In the genomic region with DNA sequence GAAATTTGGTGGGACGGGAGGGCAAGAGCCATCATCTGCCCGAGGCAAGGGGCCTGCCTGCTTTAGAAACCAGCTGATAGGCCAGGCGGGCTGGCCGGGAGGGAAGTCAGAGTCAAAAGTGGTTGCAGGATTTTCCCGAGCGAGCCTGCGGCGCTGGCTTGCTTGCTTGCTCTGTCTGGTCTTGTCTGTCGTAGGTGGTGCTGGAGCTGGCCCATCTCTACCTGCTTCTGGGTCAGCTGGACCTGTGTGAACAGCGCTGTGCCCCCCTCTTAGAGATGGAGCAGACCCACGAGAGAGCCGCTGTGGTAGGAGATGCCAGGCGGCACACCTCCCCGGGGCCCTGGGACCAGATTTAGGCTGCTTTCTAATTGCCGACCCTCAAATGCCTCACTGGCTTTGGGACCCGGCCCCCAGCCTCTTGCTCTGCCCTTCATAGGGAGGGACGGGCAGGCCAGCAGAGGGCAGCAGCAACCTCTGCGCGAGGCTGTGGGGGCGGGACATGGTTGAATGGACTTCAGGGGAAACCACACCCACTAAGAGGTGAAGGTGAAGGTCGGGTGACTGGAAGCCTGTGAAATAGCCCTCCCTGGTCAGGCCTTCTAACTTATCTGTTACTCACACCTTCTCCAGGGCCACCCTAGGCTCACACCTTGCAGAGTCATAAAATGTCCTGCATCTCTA, we compare ENCODE assay signal across 8 mouse cellular contexts. TPM values are rescaled to one million over a fixed set of nuclear protein-coding genes. Genes with fewer than 3 reads are reported as not detected.
A peak's percentile ranks its signal among the peaks of the same experiment; 100 is the strongest.
DNase-seq lines count a peak whose midpoint lies in the region; ATAC-seq and TF ChIP-seq lines count a peak whose summit lies in the region.

No protein-coding gene starts in this region.

- peak; percentile 49 for DNase-seq in right cerebral cortex, postnatal 4 days
- no peak for DNase-seq in right cerebral cortex, postnatal 10 days (ENCODE audit: low spot score in 2 of 2)
- DNase-seq in heart, adult 8-10 months (ENCODE audit: low spot score): peak; percentile 69
- peak; percentile 83 for DNase-seq in kidney, adult 2 months
- DNase-seq in lung, postnatal 0 days (ENCODE audit: low spot score): peak; percentile 92
- DNase-seq in spleen, adult 18-20 months: peak; percentile 71 to 79
- no peak for DNase-seq in frontal cortex, postnatal 14 days (ENCODE audit: low spot score in 2 of 2)

- no peaks in the 10 kb centered on the region for H3K4me1 ChIP-seq in cortical plate, adult 2 months (ENCODE audit: control insufficient read depth, insufficient read depth, low read length)
- H3K4me1 ChIP-seq in kidney, adult 2 months (ENCODE audit: control insufficient read depth, insufficient read depth, low read length): no peaks in the 10 kb centered on the region
- 0 out of 2 replicates have a peak, but pooled peaks cover 5% of the 10 kb centered on the region for H3K4me1 ChIP-seq in lung, postnatal 0 days (ENCODE audit: insufficient read depth, low read depth, low read length)

- no peak overlapping the region for H3K9ac ChIP-seq in lung, postnatal 0 days (replicated peaks; ENCODE audit: low read depth)

- TF ChIP-seq EP300 in lung, postnatal 0 days (IDR thresholded peaks at IDR 0.05): no peak

- 22% methylated on average over 21 of the region's 21 CpGs for WGBS in kidney, adult 2 months
- WGBS in lung, postnatal 0 days: 18% methylated on average over 21 of the region's 21 CpGs

- no peak for TF ChIP-seq POLR2A in cortical plate, adult 2 months (IDR thresholded peaks at IDR 0.05; ENCODE audit: extremely low read depth, insufficient read depth, low read length)
- no peak for TF ChIP-seq POLR2A in kidney, adult 2 months (IDR thresholded peaks at IDR 0.05; ENCODE audit: low read depth, low read length)

- no peaks in the 10 kb centered on the region for H3K9me3 ChIP-seq in lung, postnatal 0 days (ENCODE audit: low read length)

- no peak overlapping the region for H3K27ac ChIP-seq in cortical plate, adult 2 months (ENCODE audit: insufficient read depth, low read length)
- H3K27ac ChIP-seq in kidney, adult 2 months (ENCODE audit: insufficient read depth, low read depth, low read length): no peak overlapping the region
- H3K27ac ChIP-seq in lung, postnatal 0 days (ENCODE audit: low read length): no peak overlapping the region

- H3K36me3 ChIP-seq in kidney, adult 2 months (ENCODE audit: control insufficient read depth, insufficient read depth, low read length): no peaks in the 10 kb centered on the region
- H3K36me3 ChIP-seq in lung, postnatal 0 days (ENCODE audit: insufficient read depth, low read length): no peaks in the 10 kb centered on the region

- peak; percentile 54 for TF ChIP-seq CTCF in cortical plate, adult 2 months (IDR thresholded peaks at IDR 0.05; ENCODE audit: extremely low read depth, insufficient read depth, low read length)
- TF ChIP-seq CTCF in kidney, adult 2 months (conservative IDR thresholded peaks at IDR 0.05; ENCODE audit: insufficient read depth, insufficient read length, low read depth, low read length): peak; percentile 86
- TF ChIP-seq CTCF in lung, postnatal 0 days (IDR thresholded peaks at IDR 0.05): peak; percentile 96

- ATAC-seq in lung, postnatal 0 days: peak; percentile 81

- no peak overlapping the region for H3K4me3 ChIP-seq in cortical plate, adult 2 months (ENCODE audit: insufficient read depth, low read length)
- H3K4me3 ChIP-seq in kidney, adult 2 months (ENCODE audit: insufficient read depth, low read depth, low read length): no peak overlapping the region
- no peak overlapping the region for H3K4me3 ChIP-seq in lung, postnatal 0 days (ENCODE audit: low read depth, low read length)

- peak overlapping the region; percentile 39 for H3K4me2 ChIP-seq in lung, postnatal 0 days (replicated peaks; ENCODE audit: low read depth, low read length)

- H3K27me3 ChIP-seq in kidney, adult 2 months (replicated peaks; ENCODE audit: control insufficient read depth, insufficient read depth, low read length): no peaks in the 10 kb centered on the region
- H3K27me3 ChIP-seq in lung, postnatal 0 days (replicated peaks; ENCODE audit: insufficient read depth, low read length): no peaks in the 10 kb centered on the region

RNA-seq across cellular contexts. Expression of a gene that starts 21.3 kb away (rescaled TPM):
- polyA plus RNA-seq in cortical plate, adult 2 months (2012; rRNA removed): 14.8 and 21.3 TPM in 2 replicates
- 10 to 100 TPM; 10.9 to 32.1 (median 16.1) TPM for total RNA-seq in heart, adult 8-10 months (2022)
- polyA plus RNA-seq in kidney, adult 2 months (2012; rRNA removed): 14.8 and 24.2 TPM in 2 replicates
- polyA plus RNA-seq in lung, postnatal 0 days (2015; fragmentation: Nextera tagmentation; extraction: Ambion mirVana): 9.4 and 10.5 TPM in 2 replicates

RNA-seq across cellular contexts. Expression of a gene that starts 25.7 kb away (rescaled TPM):
- 0.26 and 0.63 TPM in 2 replicates for polyA plus RNA-seq in cortical plate, adult 2 months (2012; rRNA removed)
- under 1 TPM in 1 of 4 experiments, not detected in 3; 0.09 TPM for total RNA-seq in heart, adult 8-10 months (2022)
- 0.06 and 0.07 TPM in 2 replicates for polyA plus RNA-seq in kidney, adult 2 months (2012; rRNA removed)
- polyA plus RNA-seq in lung, postnatal 0 days (2015; fragmentation: Nextera tagmentation; extraction: Ambion mirVana): 1.8 and 2.3 TPM in 2 replicates

RNA-seq across cellular contexts. Expression of a gene that starts 25.8 kb away (rescaled TPM):
- polyA plus RNA-seq in cortical plate, adult 2 months (2012; rRNA removed): 20.0 and 20.6 TPM in 2 replicates
- 10 to 100 TPM; 35.0 to 41.4 (median 37.9) TPM for total RNA-seq in heart, adult 8-10 months (2022)
- 17.8 and 20.7 TPM in 2 replicates for polyA plus RNA-seq in kidney, adult 2 months (2012; rRNA removed)
- 16.5 and 16.7 TPM in 2 replicates for polyA plus RNA-seq in lung, postnatal 0 days (2015; fragmentation: Nextera tagmentation; extraction: Ambion mirVana)

Comparison
In these comparisons a context has a peak if more than half of its experiments do, and no peak if none do; other contexts are left out.
1. DNase-seq: peak in right cerebral cortex, postnatal 4 days (single experiment), heart, adult 8-10 months (single experiment), kidney, adult 2 months (single experiment), lung, postnatal 0 days (single experiment) and spleen, adult 18-20 months (2 of 2); none in right cerebral cortex, postnatal 10 days (0 of 2) and frontal cortex, postnatal 14 days (0 of 2).
2. Peak in every context shown above with its lines, with median percentiles within 50 percentile points of each other: CTCF ChIP-seq.